Mouse (Mus musculus): Measurements from ENCODE around the gene Slc30a6.
"Not testable (repeated sequence)": the region's sequence is repeated elsewhere in the genome, so short reads cannot be mapped to it uniquely, and the experiment has no call there.

The Slc30a6 gene

DNA sequence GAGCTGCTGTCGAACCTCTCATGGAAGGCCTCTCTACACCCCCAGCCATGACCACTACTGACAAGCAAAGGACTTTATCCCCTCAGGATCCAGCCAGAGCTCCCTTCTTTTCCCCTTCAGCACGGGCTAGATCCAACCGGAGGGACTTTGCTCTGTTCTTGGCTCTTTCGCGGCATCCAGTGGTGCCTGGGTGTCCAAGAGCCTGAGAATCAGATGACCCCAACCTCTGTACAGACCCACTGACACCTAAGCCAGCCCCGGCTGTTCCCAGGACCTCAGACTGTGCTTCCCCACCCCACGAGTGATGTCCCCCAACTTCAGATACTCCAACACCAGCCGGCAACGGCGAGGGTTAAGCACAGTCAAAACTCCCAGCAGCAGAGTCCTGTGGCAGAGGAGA is 54.4 kb downstream of the Slc30a6 start:
- in situ Hi-C loops (cut with MboI) = no loop called here

GRCm38 (mm10) chr17:74453928-74454327 is 58.5 kb downstream of the Slc30a6 start:
- in situ Hi-C loops (cut with MboI) = no loop called here

DNA sequence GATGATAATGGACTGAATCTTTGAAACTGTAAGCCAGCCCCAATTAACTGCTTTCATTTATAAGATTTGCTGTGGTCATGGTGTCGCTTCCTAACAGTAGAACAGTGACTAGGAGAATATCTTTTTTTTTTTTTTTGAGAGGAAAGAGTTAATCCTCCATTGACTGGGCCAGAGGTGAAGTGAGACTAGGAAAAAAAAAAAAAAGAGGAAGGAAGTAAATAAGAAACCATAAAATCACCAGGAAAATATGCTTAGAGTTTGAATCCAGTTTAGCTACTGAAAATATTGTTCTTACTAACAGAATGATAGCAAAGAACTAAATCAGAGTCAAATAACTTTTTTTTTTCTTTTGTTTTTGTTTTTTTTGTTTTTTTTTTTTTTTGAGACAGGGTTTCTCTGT is 59.3 kb downstream of the Slc30a6 start:
- in situ Hi-C loops (cut with MboI) = no loop called here

DNA sequence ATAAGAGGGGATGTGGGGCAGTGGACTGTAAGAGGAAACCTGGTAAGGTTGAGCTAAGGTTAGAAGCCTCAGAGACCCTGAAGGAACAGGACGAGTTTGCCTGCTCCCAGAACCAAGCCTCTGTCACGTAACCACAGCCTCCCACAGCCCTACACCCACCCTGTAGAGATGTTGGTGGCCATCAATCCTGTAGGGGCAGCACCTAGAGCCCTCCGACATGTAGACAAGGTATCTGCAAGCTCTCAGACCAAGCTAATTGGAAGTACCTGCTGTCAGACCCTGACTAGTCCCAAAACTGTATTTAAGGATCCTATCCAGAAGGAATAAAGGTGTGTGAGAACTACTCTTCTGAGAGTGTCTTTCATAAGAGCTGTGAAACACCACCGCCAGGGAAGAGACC is 60.0 kb downstream of the Slc30a6 start:
- in situ Hi-C loops (cut with MboI) = no loop called here

DNA sequence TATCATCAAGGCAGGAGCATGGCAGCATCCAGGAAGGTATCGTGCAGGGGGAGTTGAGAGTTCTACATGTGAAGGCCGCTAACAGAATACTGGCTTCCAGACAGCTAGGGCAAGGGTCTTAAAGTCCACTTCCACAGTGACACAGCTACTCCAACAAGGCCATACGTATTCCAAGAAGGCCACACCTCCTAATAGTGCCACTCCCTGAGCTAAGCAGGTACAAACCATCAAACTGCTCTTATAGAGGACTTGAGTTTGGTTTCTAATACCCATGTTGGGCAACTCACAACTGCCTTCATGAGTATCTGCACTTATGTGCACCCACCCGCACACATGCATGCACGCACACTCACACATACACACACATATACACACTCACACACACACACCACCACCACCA is 61.4 kb downstream of the Slc30a6 start:
- in situ Hi-C loops (cut with MboI) = no loop called here

- in situ Hi-C loops (cut with MboI) = no loop called here
These were observed 62.7 kb downstream of the Slc30a6 start for GRCm38 (mm10) chr17:74457972-74458677.

DNA sequence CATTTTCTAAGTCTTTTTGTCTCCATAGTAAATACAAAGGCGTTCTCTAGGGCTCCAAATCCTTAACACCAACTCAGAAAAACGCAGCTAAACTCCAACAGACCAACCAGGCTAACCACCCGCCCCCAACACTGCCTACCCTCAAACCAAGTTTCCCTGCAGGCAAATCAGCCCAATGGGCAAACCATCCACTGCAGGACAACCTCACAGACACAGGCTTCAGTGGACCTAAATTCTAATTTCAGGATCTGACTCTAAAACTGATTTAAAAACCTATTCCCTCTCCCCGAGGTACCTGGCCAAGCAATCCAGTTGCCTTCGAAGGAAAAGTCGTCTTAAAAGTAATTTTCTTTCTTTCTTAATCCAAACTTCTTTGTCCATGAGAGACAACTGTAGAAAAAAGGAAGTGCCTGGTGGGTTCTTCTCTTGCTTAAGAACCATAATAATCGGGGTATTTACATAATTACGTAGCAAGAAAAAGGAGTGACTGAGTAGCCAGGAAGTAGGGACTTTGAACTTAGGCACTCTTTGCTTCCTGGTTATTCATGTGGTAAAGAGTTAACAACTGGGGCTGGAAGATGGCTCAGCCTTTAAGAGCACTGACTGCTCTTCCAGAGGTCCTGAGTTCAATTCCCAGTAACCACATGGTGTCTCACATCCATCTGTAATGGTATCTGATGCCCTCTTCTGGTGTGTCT is 63.5 kb downstream of the Slc30a6 start, which contains the start of gene Nlrc4:
Nlrc4 (minus strand) TSS at position 432 of the 698 bp plus-strand sequence.
- in situ Hi-C loops (cut with MboI) = no loop called here

- in situ Hi-C loops (cut with MboI) = no loop called here
These were observed 68.1 kb downstream of the Slc30a6 start for GRCm38 (mm10) chr17:74463510-74463909.

GRCm38 (mm10) chr17:74467981-74468380 is 72.6 kb downstream of the Slc30a6 start:
- in situ Hi-C loops (cut with MboI) = not testable (repeated sequence)

DNA sequence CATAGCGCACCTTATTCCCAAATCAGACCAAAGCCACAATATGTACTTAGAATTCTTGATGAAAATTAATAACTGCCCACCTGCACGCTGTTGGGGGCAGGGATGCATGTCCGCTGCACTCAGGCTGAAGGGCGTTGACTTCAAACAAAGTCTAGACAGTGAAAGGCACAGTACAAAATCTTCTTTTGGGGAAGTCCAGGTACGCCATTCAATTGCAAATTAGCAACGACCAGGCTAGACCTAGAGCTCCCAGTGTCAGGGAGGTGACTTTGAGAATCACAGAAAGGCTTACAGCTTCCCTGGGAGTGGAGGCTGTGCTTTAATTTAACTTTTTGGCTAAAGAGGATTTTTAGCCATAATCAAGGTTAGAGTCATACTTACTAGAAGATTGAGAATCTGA is 74.7 kb downstream of the Slc30a6 start:
- in situ Hi-C loops (cut with MboI) = not testable (repeated sequence)

Measured in mature B cell (primary cell).